Mouse (Mus musculus) heart, embryonic 15.5 days (tissue): ENCODE data around the gene Col8a1. TPM values are rescaled to one million over a fixed set of nuclear protein-coding genes. Genes with fewer than 3 reads are reported as not detected.

ENCODE experiments used
- ATAC-seq: fragments of 200-750 bp; cut with Nextera tagmentation; replicated peaks from 2 replicates; pipeline ENCODE4 v1.8.0; 2017; ENCODE audit warnings: low read depth, moderate TSS enrichment; ENCODE audit not compliant: insufficient number of reproducible peaks, insufficient read depth, low FRiP score
- H3K27ac ChIP-seq: fragments of 300-500 bp; sonication (generic); 2 replicates; pipeline ENCODE4 v1.5.1; 2015; ENCODE audit warnings: mild to moderate bottlenecking, inconsistent platforms
- H3K27me3 ChIP-seq: fragments of 300-500 bp; sonication (generic); 2 replicates; pipeline ENCODE4 v1.6.1; 2015; ENCODE audit warnings: inconsistent platforms
- H3K36me3 ChIP-seq: fragments of 300-500 bp; sonication (generic); 2 replicates; pipeline ENCODE4 v1.6.1; 2015; ENCODE audit warnings: mild to moderate bottlenecking, inconsistent platforms
- H3K4me1 ChIP-seq: fragments of 300-500 bp; sonication (generic); replicated peaks from 2 replicates; pipeline ENCODE4 v1.6.1; 2015; ENCODE audit warnings: inconsistent platforms
- H3K4me2 ChIP-seq: fragments of 300-500 bp; sonication (generic); 2 replicates; pipeline ENCODE4 v1.6.1; 2015; ENCODE audit warnings: inconsistent platforms, mild to moderate bottlenecking, moderate library complexity
- H3K4me3 ChIP-seq: fragments of 300-500 bp; sonication (generic); 2 replicates; pipeline ENCODE4 v1.5.1; 2015; ENCODE audit warnings: mild to moderate bottlenecking, inconsistent platforms
- H3K9ac ChIP-seq: fragments of 300-500 bp; sonication (generic); 2 replicates; pipeline ENCODE4 v1.6.1; 2015; ENCODE audit warnings: mild to moderate bottlenecking, inconsistent platforms
- H3K9me3 ChIP-seq: fragments of 300-500 bp; sonication (generic); replicated peaks from 2 replicates; pipeline ENCODE4 v1.6.1; 2016; ENCODE audit warnings: inconsistent platforms
- WGBS: fragments of 180-500 bp; shearing (Covaris S2); methylation state at CpG from one replicate; pipeline ENCODE4 v1.1.7; 2015; ENCODE audit warnings: mixed read lengths; 5-methylcytosine and 5-hydroxymethylcytosine counted together
- polyA plus RNA-seq: library from polyadenylated mRNA; unstranded; fragments of >200 nt; fragmentation: Nextera tagmentation; extraction: Ambion mirVana; gene quantifications from 2 replicates; pipeline ENCODE4 v1.2.1, GENCODE M21; 2015

Col8a1 gene
- polyA plus RNA-seq, 1 experiment from 2014 or later: 2.3 TPM

DNA sequence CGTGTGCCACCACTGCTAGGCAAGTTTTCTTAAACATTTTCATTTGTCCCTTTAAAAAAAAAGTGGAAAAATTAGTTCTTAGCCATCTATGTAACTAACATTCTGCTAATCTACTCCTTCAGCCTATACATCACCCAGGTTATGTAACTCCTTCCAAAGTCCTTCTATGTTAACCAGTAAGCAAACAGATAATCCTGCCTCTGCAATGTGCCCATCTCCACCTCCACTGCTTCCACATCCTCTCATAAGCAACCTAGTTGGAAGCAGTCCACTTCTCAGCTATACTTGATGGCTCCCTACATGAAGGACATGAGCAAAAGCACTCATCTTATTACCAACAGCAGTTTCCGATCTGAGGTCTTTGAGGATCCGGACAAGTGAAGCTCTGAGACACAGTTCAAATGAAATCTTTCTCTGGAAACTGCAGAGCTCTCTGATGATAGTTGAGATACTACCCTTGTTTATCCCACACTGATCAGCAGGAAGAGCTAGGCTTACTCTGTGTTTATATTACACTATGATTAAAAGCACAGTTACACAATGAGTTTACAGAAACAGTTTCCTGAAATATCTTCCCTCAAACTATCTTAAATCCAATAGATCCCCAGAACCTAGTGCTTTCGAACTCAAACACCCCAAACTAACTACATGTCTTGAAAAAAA is 157.1 kb downstream of the Col8a1 start:
- no peaks in the 10 kb centered on the region for H3K9me3 ChIP-seq
- 89% methylated on average over 4 of the region's 4 CpGs for WGBS
- H3K4me3 ChIP-seq: no peak overlapping the region
- H3K4me2 ChIP-seq: no peak overlapping the region
- no peak overlapping the region for H3K9ac ChIP-seq
- no peak overlapping the region for H3K27ac ChIP-seq
- H3K27me3 ChIP-seq: no peaks in the 10 kb centered on the region
- H3K36me3 ChIP-seq: no peaks in the 10 kb centered on the region
- no peaks in the 10 kb centered on the region for H3K4me1 ChIP-seq
- ATAC-seq: no peak

DNA sequence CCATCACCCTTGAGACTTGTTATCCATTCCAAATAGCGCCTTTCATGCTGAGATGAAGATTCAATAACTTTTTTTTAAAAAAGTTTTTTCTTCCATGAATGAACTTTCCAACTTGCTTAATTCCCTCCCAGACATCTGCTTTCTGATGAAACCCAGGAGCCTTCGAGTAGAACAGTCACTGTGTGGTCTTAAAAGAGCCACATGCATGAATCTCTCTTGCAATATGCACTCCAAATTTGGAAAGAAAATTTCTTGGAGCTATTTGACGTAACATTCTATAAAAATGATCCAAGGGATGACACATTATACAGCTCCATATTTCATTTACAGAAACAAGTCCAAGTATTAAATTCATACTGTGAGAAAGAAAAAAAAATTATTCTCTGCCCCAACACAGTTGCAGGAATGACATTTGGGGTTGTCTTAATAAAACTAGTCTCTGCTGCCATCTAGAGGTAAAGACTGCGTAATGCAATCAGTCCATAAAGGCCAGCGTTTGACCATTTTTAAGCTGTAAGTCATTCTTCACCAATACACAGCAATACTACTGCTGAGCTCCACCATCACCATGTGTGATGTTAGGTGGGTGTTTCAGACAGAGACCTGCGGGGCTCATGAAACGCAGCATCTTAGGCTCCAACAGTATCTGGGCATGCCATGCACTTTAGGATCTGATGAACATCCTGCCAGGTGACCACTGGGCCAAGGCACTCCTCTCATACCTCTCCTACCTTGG is 160.9 kb downstream of the Col8a1 start:
- no peak for ATAC-seq
- H3K4me2 ChIP-seq: no peak overlapping the region
- H3K27me3 ChIP-seq: no peaks in the 10 kb centered on the region
- no peak overlapping the region for H3K27ac ChIP-seq
- WGBS: 38% methylated on average over 7 of the region's 7 CpGs
- no peaks in the 10 kb centered on the region for H3K9me3 ChIP-seq
- H3K9ac ChIP-seq: no peak overlapping the region
- H3K36me3 ChIP-seq: no peaks in the 10 kb centered on the region
- no peaks in the 10 kb centered on the region for H3K4me1 ChIP-seq
- no peak overlapping the region for H3K4me3 ChIP-seq

DNA sequence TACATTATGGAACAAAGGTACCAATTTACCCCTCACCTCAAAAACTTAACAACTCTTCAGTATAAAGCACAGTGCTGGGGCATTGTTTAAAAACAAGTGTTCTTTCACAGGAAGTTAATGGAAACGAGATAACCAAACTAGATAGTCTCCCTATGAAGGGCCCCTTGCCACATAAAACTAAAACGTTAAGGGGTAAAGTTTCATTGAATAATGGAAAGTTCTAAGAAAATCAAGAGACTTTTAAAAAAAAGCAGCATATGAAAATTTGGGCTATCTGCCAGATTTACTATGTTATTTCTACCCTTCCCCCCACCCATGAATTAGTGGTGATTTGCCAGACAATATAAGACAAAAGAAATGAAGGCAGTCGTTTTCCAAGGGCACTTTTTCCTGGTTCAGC is 169.3 kb downstream of the Col8a1 start:
- Histone ChIP-seq H3K27ac (0 out of 2 replicates have a peak overlapping the region, but pooled peaks have one; percentile 29), H3K4me2 (no peak overlapping the region), H3K27me3 (no peaks in the 10 kb centered on the region), H3K4me3 (no peak overlapping the region), H3K9ac (no peak overlapping the region), H3K9me3 (no peaks in the 10 kb centered on the region), H3K4me1 (0 out of 2 replicates have a peak, but pooled peaks cover 9% of the 10 kb centered on the region), H3K36me3 (no peaks in the 10 kb centered on the region)
- 33% methylated on average over 3 of the region's 3 CpGs for WGBS
- ATAC-seq: no peak

DNA sequence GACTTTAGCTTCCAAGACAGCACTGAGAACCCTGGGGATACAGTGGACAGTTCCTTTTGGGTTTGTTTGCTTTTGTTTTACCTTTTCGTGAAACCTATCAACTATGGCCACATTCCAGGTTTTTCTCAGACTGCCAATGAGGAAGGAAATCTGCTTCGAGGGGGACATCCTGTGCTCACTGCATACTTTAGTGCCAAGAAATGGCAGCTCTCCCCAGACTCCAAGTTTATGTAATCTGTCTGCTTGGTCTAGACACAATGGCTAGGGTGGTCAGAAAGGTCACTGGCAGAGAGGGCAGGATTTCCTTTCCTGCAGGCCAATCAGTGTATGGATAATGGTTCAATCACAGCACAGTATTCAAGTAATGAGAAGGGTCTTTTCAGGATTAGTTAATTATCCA is 172.5 kb downstream of the Col8a1 start:
- no peaks in the 10 kb centered on the region for H3K9me3 ChIP-seq
- peaks cover 9% of the 10 kb centered on the region; the same call in 1 of the 2 replicates for H3K4me1 ChIP-seq
- no peak overlapping the region for H3K4me3 ChIP-seq
- WGBS: 56% methylated on average over 2 of the region's 2 CpGs
- no peak overlapping the region for H3K9ac ChIP-seq
- peak overlapping the region; percentile 47; the same call in 1 of the 2 replicates for H3K27ac ChIP-seq
- H3K36me3 ChIP-seq: no peaks in the 10 kb centered on the region
- ATAC-seq: 0 out of 2 replicates have a peak, but pooled peaks have one; percentile 31
- no peaks in the 10 kb centered on the region for H3K27me3 ChIP-seq
- no peak overlapping the region for H3K4me2 ChIP-seq

DNA sequence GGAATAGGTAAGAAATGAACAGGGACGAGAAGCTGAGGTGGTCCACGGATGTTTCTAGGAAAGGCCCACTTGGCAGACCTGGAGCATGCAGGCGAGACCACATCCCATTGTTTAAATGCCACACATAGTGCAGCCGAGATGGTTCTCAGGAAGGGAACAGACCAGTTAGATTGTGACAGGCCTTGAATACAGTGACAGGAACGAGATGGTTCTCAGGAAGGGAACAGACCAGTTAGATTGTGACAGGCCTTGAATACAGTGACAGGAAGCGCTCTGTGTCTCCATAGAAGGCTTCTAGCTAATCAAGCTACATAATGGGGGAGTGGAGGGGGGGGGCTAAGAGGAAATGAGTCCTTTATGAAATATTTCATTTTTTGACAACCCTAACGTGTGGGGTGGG is 174.5 kb downstream of the Col8a1 start:
- Histone ChIP-seq H3K27me3 (no peaks in the 10 kb centered on the region), H3K36me3 (no peaks in the 10 kb centered on the region), H3K4me3 (no peak overlapping the region), H3K27ac (peak overlapping the region; percentile 53), H3K4me2 (no peak overlapping the region), H3K9me3 (no peaks in the 10 kb centered on the region), H3K4me1 (peaks cover 5% of the 10 kb centered on the region; the same call in 1 of the 2 replicates), H3K9ac (no peak overlapping the region)
- peak; percentile 39; the same call in 1 of the 2 replicates for ATAC-seq
- 43% methylated on average over 7 of the region's 7 CpGs for WGBS

DNA sequence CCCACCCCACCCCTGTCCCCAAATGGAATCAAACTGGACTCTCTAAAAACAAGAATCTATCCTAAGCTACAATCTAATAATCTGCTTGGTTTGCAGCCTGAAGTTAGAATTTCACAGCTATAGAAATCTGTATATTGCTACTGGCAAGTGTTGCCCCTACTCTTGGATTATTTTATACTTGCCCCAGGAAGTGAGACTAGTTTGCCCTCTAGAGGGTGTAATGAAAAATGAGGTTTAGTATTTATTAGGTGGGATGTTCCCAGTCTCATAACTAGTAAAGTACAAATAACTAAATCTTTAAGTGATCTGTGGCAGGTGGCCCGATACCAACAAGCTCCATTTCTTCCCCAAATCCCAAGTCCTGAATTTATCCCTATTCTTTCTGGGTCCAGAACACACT is 177.0 kb downstream of the Col8a1 start:
- Histone ChIP-seq H3K9me3 (no peaks in the 10 kb centered on the region), H3K27me3 (no peaks in the 10 kb centered on the region), H3K4me1 (peaks cover 8% of the 10 kb centered on the region), H3K4me3 (no peak overlapping the region), H3K9ac (no peak overlapping the region), H3K27ac (no peak overlapping the region), H3K36me3 (no peaks in the 10 kb centered on the region), H3K4me2 (no peak overlapping the region)
- ATAC-seq: no peak
- WGBS: 88% methylated on average over 1 of the region's 1 CpGs

DNA sequence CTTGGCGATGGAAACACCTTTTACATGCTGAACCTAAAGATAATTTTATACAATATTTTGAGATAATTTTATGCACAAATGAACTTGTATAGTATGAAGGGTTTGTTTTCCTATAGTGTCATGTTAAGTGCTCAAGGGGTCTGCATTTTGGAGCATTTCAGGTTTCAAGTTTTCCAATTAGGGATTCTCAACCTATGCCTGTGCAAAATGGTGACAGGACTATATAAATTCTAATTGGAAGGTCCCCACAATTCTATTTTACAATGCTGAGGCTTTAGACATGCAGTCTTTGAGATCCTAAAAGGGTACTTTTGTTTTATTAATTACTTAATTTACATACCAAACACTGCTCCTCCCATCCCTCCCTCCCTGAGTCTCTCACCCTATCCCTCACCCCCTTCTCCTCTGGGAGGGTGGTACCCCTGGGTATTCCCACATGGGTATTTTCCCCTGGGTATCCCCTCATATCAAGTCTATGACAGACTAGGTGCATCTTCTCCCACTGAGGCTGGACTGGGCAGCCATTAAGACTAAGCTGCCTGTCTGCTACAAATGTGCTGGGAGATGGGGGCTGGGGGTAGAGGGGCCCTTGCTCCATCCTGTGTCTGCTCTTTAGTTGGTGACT is 178.7 kb downstream of the Col8a1 start:
- H3K27ac ChIP-seq: no peak overlapping the region
- H3K4me3 ChIP-seq: no peak overlapping the region
- no peak for ATAC-seq
- 96% methylated on average over 1 of the region's 1 CpGs for WGBS
- no peaks in the 10 kb centered on the region for H3K9me3 ChIP-seq
- H3K36me3 ChIP-seq: peaks cover 14% of the 10 kb centered on the region
- H3K9ac ChIP-seq: no peak overlapping the region
- no peaks in the 10 kb centered on the region for H3K27me3 ChIP-seq
- peaks cover 7% of the 10 kb centered on the region for H3K4me1 ChIP-seq
- H3K4me2 ChIP-seq: no peak overlapping the region

Other genes with a start within 250 kb of the Col8a1 start
- 33.8 and 35.4 TPM in 2 replicates for gene Cmss1, start 147.9 kb downstream of the Col8a1 start, polyA plus RNA-seq